Mouse (Mus musculus) forebrain, embryonic 11.5 days (tissue): ENCODE measurements around the gene Cyp3a16. TPM values are rescaled to one million over a fixed set of nuclear protein-coding genes. Genes with fewer than 3 reads are reported as not detected.
"Not testable (repeated sequence)": the region's sequence is repeated elsewhere in the genome, so short reads cannot be mapped to it uniquely, and the experiment has no call there.

ENCODE experiments used
- ATAC-seq: fragments of 200-750 bp; cut with Nextera tagmentation; replicated peaks from 2 replicates; pipeline ENCODE4 v1.8.0; 2017; ENCODE audit warnings: moderate TSS enrichment; ENCODE audit not compliant: low FRiP score
- DNase-seq: peaks from one replicate; pipeline ENCODE4 v3.0.0-alpha.2; 2017; ENCODE audit warnings: low spot score
- H3K27ac ChIP-seq: fragments of 300-500 bp; sonication (generic); 2 replicates; pipeline ENCODE4 v1.5.1; 2014; ENCODE audit warnings: low read depth, low read length
- H3K27me3 ChIP-seq: fragments of 300-500 bp; sonication (generic); 2 replicates; pipeline ENCODE4 v1.6.1; 2014; ENCODE audit warnings: mild to moderate bottlenecking, low read length, mixed read lengths; ENCODE audit not compliant: control insufficient read depth, insufficient read depth
- H3K36me3 ChIP-seq: fragments of 300-500 bp; sonication (generic); 2 replicates; pipeline ENCODE4 v1.6.1; 2014; ENCODE audit warnings: mild to moderate bottlenecking, low read length, moderate library complexity, mixed read lengths; ENCODE audit not compliant: control insufficient read depth, insufficient read depth
- H3K4me1 ChIP-seq: fragments of 300-500 bp; sonication (generic); replicated peaks from 2 replicates; pipeline ENCODE4 v1.6.1; 2014; ENCODE audit warnings: low read length, mixed read lengths; ENCODE audit not compliant: control insufficient read depth, insufficient read depth
- H3K4me2 ChIP-seq: fragments of 300-500 bp; sonication (generic); 2 replicates; pipeline ENCODE4 v1.6.1; 2014; ENCODE audit warnings: low read depth, mild to moderate bottlenecking, low read length, moderate library complexity, mixed read lengths; ENCODE audit not compliant: severe bottlenecking
- H3K4me3 ChIP-seq: fragments of 300-500 bp; sonication (generic); 2 replicates; pipeline ENCODE4 v1.5.1; 2014; ENCODE audit warnings: low read depth, low read length
- H3K9ac ChIP-seq: fragments of 300-500 bp; sonication (generic); 2 replicates; pipeline ENCODE4 v1.6.1; 2014; ENCODE audit warnings: low read length
- H3K9me3 ChIP-seq: fragments of 300-500 bp; sonication (generic); 2 replicates; pipeline ENCODE4 v1.6.1; 2016; ENCODE audit warnings: low read length, mixed read lengths; ENCODE audit not compliant: control insufficient read depth
- WGBS: fragments of 180-500 bp; shearing (Covaris S2); extraction: QIAGEN DNeasy Blood & Tissue Kit; methylation state at CpG from one replicate; pipeline ENCODE4 v1.1.7; 2014; 5-methylcytosine and 5-hydroxymethylcytosine counted together
- polyA plus RNA-seq: library from polyadenylated mRNA; unstranded; fragments of >200 nt; fragmentation: Nextera tagmentation; extraction: Ambion mirVana; gene quantifications from 2 replicates; pipeline ENCODE4 v1.2.1, GENCODE M21; 2014

Gene Cyp3a16
- not detected in 2 replicates for polyA plus RNA-seq

- not testable (repeated sequence) for ATAC-seq, H3K9ac ChIP-seq, H3K4me2 ChIP-seq, H3K9me3 ChIP-seq, H3K36me3 ChIP-seq, H3K27ac ChIP-seq, H3K27me3 ChIP-seq, H3K4me1 ChIP-seq, H3K4me3 ChIP-seq, DNase-seq
- 69% methylated on average over 2 of the region's 2 CpGs for WGBS
Measured at GRCm38 (mm10) chr5:145469623-145470022, at the start of gene Cyp3a16. Gene Cyp3a16 (minus strand): TSS chr5:145469723.

GRCm38 (mm10) chr5:145490300-145490699, 20.8 kb upstream of the Cyp3a16 start:
- Histone ChIP-seq H3K4me2 (no peak overlapping the region), H3K27me3 (no peaks in the 10 kb centered on the region), H3K4me3 (no peak overlapping the region), H3K9ac (no peak overlapping the region), H3K27ac (no peak overlapping the region), H3K36me3 (no peaks in the 10 kb centered on the region), H3K4me1 (no peaks in the 10 kb centered on the region), H3K9me3 (no peaks in the 10 kb centered on the region)
- ATAC-seq, result no peak
- no CpG with 5 or more reads among the region's 6 CpGs for WGBS
- DNase-seq, result no peak

DNA sequence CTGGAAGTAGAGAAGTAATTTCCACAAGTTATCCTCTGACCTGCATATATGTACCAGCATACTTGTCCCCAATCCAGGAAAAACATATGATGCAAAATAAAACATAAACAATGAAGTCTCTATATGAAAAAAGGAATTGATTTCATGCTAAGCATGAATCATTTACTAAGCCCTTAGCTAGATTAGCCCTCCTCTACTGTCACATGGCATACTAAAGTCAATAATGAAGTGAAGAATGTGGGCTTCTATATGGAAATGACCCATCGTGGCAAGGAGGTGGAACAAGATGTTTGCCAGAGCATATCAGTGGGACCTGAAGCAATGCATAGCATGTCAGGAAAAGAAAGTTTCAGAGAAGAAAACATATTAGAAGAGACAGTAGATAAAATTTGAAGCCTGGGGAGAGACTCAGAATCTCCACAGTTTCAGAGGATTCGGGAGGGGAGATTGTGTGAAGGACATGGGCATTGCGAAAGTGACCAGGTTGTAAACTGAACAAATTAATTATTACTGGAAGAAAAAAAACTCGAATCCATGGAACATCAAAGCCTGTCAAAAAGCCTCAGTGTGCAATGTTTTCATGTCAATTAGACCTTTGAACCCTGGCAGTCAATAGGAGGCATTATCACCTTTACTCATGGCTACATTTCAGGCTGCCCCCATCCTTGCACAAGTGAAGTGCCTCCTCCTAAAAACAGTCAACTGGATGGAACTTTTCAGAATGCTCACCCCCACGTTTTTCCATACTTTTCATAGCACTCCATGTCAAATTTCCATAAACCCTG, 5.0 kb downstream of the Cyp3a16 start:
- no peak overlapping the region for H3K27ac ChIP-seq
- no peak overlapping the region for H3K4me3 ChIP-seq
- H3K9me3 ChIP-seq, result peaks cover 6% of the 10 kb centered on the region; the same call in 1 of the 2 replicates
- H3K9ac ChIP-seq, result no peak overlapping the region
- DNase-seq (no peak), ATAC-seq (no peak)
- H3K4me2 ChIP-seq, result no peak overlapping the region
- no peaks in the 10 kb centered on the region for H3K4me1 ChIP-seq
- 63% methylated on average over 5 of the region's 5 CpGs for WGBS
- H3K36me3 ChIP-seq, result no peaks in the 10 kb centered on the region
- no peaks in the 10 kb centered on the region for H3K27me3 ChIP-seq

GRCm38 (mm10) chr5:145462321-145462720, 7.2 kb downstream of the Cyp3a16 start:
- no peaks in the 10 kb centered on the region for H3K4me1 ChIP-seq
- no peak overlapping the region for H3K27ac ChIP-seq
- H3K4me3 ChIP-seq, result no peak overlapping the region
- no peaks in the 10 kb centered on the region for H3K36me3 ChIP-seq
- ATAC-seq, result no peak
- H3K9ac ChIP-seq, result no peak overlapping the region
- H3K27me3 ChIP-seq, result no peaks in the 10 kb centered on the region
- WGBS, result 81% methylated on average over 4 of the region's 4 CpGs
- DNase-seq, result no peak
- peaks cover 2% of the 10 kb centered on the region; the same call in 1 of the 2 replicates for H3K9me3 ChIP-seq
- no peak overlapping the region for H3K4me2 ChIP-seq

- DNase-seq, result no peak
- no peak overlapping the region for H3K4me3 ChIP-seq
Measured at GRCm38 (mm10) chr5:145454389-145454788, 15.1 kb downstream of the Cyp3a16 start.

GRCm38 (mm10) chr5:145433688-145434087, 35.8 kb downstream of the Cyp3a16 start:
- DNase-seq (no peak), ATAC-seq (no peak)
- no peaks in the 10 kb centered on the region for H3K27me3 ChIP-seq
- H3K4me3 ChIP-seq, result no peak overlapping the region
- H3K9me3 ChIP-seq, result peaks cover 12% of the 10 kb centered on the region
- H3K36me3 ChIP-seq, result no peaks in the 10 kb centered on the region
- no peak overlapping the region for H3K4me2 ChIP-seq
- no peaks in the 10 kb centered on the region for H3K4me1 ChIP-seq
- no peak overlapping the region for H3K9ac ChIP-seq
- H3K27ac ChIP-seq, result no peak overlapping the region
- 93% methylated on average over 1 of the region's 1 CpGs for WGBS

More at GRCm38 (mm10) chr5:145454389-145454788, 15.1 kb downstream of the Cyp3a16 start:
- H3K4me2 ChIP-seq, result no peak overlapping the region
- no peaks in the 10 kb centered on the region for H3K36me3 ChIP-seq
- H3K4me1 ChIP-seq, result no peaks in the 10 kb centered on the region
- H3K27me3 ChIP-seq, result no peaks in the 10 kb centered on the region
- 87% methylated on average over 4 of the region's 4 CpGs for WGBS
- H3K27ac ChIP-seq, result no peak overlapping the region
- no peak overlapping the region for H3K9ac ChIP-seq
- peaks cover 10% of the 10 kb centered on the region for H3K9me3 ChIP-seq
- ATAC-seq, result no peak

- ATAC-seq, result no peak
- Histone ChIP-seq H3K9me3 (peaks cover 12% of the 10 kb centered on the region), H3K27me3 (no peaks in the 10 kb centered on the region)
Measured at GRCm38 (mm10) chr5:145431004-145431403, 38.5 kb downstream of the Cyp3a16 start.

GRCm38 (mm10) chr5:145422287-145422686, 47.2 kb downstream of the Cyp3a16 start:
- peaks cover 5% of the 10 kb centered on the region; the same call in 1 of the 2 replicates for H3K9me3 ChIP-seq
- H3K4me3 ChIP-seq, result no peak overlapping the region
- no peaks in the 10 kb centered on the region for H3K36me3 ChIP-seq
- 65% methylated on average over 1 of the region's 1 CpGs for WGBS
- ATAC-seq, result no peak
- H3K27ac ChIP-seq, result no peak overlapping the region
- no peaks in the 10 kb centered on the region for H3K4me1 ChIP-seq
- H3K4me2 ChIP-seq, result no peak overlapping the region
- H3K9ac ChIP-seq, result no peak overlapping the region
- no peaks in the 10 kb centered on the region for H3K27me3 ChIP-seq
- no peak for DNase-seq

More at GRCm38 (mm10) chr5:145431004-145431403, 38.5 kb downstream of the Cyp3a16 start:
- Histone ChIP-seq H3K9ac (no peak overlapping the region), H3K4me1 (no peaks in the 10 kb centered on the region), H3K36me3 (no peaks in the 10 kb centered on the region), H3K27ac (no peak overlapping the region), H3K4me2 (no peak overlapping the region), H3K4me3 (no peak overlapping the region)
- no peak for DNase-seq

- not testable (repeated sequence) for H3K4me2 ChIP-seq, H3K4me1 ChIP-seq, H3K27me3 ChIP-seq, ATAC-seq, H3K4me3 ChIP-seq, DNase-seq, H3K27ac ChIP-seq, H3K9ac ChIP-seq, H3K36me3 ChIP-seq
- peaks cover 15% of the 10 kb centered on the region; the same call in 1 of the 2 replicates for H3K9me3 ChIP-seq
- 91% methylated on average over 9 of the region's 9 CpGs for WGBS
Measured at GRCm38 (mm10) chr5:145415416-145415815, 54.1 kb downstream of the Cyp3a16 start.
